Mouse (Mus musculus): ENCODE results near the gene Arntl2.
"Not testable (repeated sequence)": the region's sequence is repeated elsewhere in the genome, so short reads cannot be mapped to it uniquely, and the experiment has no call there.

Arntl2 gene

GRCm38 (mm10) chr6:146850050-146850449, 54.2 kb downstream of the Arntl2 start, which contains the start of gene Smco2:
Gene Smco2 (plus strand): TSS chr6:146850104.
- no peak for DNase-seq

GRCm38 (mm10) chr6:146851916-146852315, 56.1 kb downstream of the Arntl2 start:
- no peak for DNase-seq

- no peak for DNase-seq
Observed at GRCm38 (mm10) chr6:146852739-146853138, 56.9 kb downstream of the Arntl2 start.

DNA sequence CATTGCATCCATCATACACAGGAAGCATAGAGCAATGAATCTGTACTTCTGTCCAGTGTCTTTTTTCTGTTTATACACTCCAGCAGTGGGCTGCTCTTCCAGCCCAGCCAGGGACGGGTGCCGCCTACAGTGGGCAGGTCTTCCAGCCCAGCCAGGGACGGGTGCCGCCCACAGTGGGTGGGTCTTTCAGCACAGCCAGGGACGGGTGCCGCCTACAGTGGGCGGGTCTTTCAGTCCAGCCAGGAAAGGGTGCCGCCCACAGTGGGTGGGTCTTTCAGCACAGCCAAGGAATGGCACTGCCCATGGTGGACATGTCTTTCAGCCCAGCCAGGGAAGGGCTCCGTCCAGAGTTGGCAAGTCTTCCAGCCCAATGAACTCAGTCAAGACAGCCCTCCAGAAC, 59.3 kb downstream of the Arntl2 start:
- no peak for DNase-seq

DNA sequence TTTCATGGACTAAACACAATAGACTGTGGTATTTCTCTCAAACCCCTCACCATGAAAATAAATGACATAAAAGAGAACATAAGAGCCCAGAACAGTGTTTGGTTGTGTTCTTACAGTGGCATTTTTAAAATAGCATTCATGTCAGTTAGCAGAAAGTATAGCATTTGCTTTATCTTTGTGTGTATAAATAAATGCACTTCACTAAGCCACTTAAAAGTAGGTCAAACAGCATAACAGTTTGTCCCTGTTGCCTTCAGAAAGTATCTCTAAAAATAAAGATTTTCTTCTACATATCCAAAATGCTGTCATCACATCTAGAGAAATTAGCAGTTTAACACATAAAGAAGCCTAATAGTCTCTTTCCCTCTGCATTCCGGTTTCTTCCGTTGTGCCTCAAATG, 61.5 kb downstream of the Arntl2 start:
- DNase-seq = no peak

GRCm38 (mm10) chr6:146863154-146863553, 67.3 kb downstream of the Arntl2 start:
- DNase-seq = no peak

- DNase-seq = not testable (repeated sequence)
Observed at GRCm38 (mm10) chr6:146864370-146864769, 68.5 kb downstream of the Arntl2 start.

DNA sequence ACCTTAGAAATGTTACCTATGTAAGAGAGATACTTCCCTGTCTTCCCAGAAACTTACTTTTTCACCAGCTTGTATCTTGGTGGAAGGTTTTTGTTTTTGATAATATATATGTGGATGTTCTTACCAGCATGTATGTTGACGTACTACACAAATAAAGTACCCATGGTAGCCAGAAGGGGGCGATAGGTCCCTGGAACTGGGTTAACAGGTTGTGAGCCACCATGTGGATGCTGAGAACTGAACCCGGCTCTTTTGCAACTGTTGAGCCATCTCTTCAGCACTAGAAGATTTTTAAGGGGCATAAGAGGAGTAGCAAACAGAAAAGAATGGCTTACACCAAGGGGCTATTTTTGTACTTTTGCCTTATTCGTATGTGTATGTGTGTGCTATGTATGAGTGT, 69.8 kb downstream of the Arntl2 start:
- no peak for DNase-seq

- DNase-seq = no peak
Observed at GRCm38 (mm10) chr6:146871975-146872374, 76.1 kb downstream of the Arntl2 start.

DNA sequence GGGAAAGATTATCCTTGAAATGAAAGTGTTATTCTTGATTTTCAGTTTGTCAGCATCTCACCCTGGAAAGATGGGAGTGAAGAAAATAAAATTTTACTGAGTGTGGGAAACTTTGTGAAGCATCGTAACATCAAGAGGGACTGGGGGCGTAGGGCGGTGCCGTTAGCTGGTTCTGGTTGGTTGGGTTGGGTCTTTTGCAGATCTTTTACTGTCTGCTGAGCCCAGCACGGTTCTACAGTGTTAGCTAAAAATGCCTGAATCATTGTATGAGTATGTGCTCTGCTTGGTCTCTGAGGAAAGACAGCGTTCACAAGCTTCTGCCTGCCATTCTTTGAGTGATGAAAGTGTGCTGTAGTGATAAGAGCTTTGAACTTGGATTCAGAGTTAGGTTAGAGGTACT, 78.6 kb downstream of the Arntl2 start:
- DNase-seq = no peak

GRCm38 (mm10) chr6:146876820-146877219, 81.0 kb downstream of the Arntl2 start:
- DNase-seq = no peak

- no peak for DNase-seq
Observed at GRCm38 (mm10) chr6:146877425-146878045, 81.7 kb downstream of the Arntl2 start.

GRCm38 (mm10) chr6:146878926-146879325, 83.1 kb downstream of the Arntl2 start:
- DNase-seq = no peak

DNA sequence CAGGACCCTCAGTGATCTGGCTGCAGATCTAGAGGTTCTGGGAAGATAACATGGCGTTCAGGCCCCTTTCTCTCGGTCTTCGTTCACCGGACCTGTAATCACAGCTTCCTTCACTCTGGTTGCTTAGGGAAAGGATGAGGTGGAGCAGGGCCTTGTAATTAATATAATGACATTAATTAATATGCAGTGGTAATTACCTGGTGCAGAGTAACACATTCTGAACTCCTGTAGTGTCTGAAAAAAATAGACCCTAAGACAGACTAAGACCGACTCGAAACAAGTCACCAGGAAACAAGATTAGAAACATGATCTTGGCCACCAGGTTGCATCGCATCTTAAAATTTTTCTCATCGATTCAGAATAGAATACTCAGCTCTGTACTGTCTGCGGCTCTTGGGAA, 84.0 kb downstream of the Arntl2 start:
- DNase-seq = no peak

DNA sequence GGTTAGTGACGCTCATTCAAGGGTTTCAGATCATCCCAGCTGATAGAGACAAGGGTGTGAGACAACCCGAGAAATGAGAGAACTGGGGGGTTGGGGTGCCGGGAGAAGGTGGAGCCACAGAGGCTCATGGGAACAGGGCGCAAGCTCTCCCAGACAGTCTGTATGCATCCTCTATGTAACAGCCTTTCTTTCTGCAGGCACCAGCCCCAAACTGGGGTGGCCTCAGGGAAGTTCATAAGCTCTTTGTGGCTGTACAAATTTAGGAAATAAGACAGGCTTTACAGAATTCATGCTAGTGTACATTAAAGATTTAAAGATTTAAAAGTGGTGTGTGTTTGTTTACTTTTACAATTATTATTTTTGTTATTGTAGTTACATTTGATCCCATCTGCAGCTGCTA, 84.4 kb downstream of the Arntl2 start:
- DNase-seq = no peak

- DNase-seq = no peak
Observed at GRCm38 (mm10) chr6:146881896-146882770, 86.3 kb downstream of the Arntl2 start.

All from embryo, embryonic 11 days (tissue).